Mouse (Mus musculus) olfactory bulb, adult 2 months (tissue): ENCODE data around the gene Prkaca.

Experiments
- CTCF ChIP-seq: fragments of 200-500 bp; IDR thresholded peaks from 2 replicates; pipeline ENCODE4 v1.5.1; 2012; ENCODE audit warnings: low read depth, mild to moderate bottlenecking, low read length, moderate library complexity; ENCODE audit not compliant: insufficient read depth
- POLR2A ChIP-seq: fragments of 200-500 bp; IDR thresholded peaks from 2 replicates; pipeline ENCODE4 v1.6.1; 2012; ENCODE audit warnings: mild to moderate bottlenecking, low read depth, low read length, moderate library complexity; ENCODE audit not compliant: insufficient read depth

GRCm38 (mm10) chr8:83980250-83980649 is 7.5 kb downstream of the Prkaca start:
- no peak for TF ChIP-seq POLR2A
- no peak for TF ChIP-seq CTCF
